Mouse (Mus musculus) thymus, postnatal 25 days (tissue): ENCODE results near the gene Mfrp.

Experiments used
- DNase-seq: peaks from one replicate; pipeline ENCODE4 v3.0.0; 2022

The Mfrp gene

DNA sequence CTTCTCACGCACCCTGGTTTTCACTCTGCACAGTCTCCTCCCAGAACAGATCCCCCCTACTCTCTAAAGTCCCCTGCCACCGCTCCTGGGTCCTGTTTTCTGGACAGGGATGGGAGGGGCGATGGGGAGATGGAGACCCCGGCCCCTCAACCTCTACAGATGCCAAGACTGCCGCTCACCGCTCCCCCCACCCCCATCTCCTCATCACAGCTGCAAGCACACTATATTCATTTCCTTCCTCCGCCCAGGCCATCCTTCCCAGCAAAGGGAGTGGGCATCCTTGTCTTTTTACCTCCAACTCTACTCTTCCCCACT lies 29.7 kb downstream of the Mfrp start:
- DNase-seq, result no peak

DNA sequence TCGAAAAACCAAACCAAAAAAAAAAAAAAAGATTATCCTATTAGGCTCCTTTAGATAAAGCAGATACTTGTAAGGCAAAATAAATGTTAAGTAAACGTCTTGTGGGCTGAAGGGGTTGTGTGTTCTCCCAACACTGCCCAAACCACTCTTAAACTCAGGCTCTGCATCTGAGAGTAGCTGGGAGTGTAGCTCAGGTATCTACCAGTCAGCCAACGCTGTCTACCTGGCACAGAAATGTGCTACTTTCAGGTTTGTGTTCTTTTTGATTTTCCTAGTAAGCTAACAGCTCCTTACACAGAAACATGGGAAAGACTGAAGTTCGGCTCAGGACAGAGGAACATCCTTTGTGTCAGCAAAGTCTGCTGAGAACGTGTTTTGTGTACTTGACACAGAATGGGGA lies 30.7 kb downstream of the Mfrp start:
- DNase-seq, result no peak

DNA sequence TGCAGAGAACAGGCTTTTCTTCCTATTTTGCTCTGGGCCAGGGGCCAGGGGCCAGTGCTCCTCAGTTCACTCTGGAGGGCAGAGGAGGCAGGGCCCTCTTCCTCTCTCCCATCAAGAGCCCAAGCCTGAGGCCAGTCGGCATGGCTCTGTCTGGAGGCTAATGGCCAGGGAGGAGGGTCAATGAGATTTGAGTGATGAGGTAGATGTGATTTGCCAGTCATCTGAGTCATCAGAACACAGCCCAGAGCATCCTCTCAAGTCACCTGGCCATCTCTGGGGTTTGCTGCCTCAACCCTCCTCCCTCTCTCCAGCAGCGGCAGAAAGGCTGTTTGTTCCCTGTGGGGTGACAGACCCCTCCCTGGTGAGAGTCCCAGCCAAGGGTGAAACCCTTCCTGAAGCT lies 31.8 kb downstream of the Mfrp start:
- no peak for DNase-seq

DNA sequence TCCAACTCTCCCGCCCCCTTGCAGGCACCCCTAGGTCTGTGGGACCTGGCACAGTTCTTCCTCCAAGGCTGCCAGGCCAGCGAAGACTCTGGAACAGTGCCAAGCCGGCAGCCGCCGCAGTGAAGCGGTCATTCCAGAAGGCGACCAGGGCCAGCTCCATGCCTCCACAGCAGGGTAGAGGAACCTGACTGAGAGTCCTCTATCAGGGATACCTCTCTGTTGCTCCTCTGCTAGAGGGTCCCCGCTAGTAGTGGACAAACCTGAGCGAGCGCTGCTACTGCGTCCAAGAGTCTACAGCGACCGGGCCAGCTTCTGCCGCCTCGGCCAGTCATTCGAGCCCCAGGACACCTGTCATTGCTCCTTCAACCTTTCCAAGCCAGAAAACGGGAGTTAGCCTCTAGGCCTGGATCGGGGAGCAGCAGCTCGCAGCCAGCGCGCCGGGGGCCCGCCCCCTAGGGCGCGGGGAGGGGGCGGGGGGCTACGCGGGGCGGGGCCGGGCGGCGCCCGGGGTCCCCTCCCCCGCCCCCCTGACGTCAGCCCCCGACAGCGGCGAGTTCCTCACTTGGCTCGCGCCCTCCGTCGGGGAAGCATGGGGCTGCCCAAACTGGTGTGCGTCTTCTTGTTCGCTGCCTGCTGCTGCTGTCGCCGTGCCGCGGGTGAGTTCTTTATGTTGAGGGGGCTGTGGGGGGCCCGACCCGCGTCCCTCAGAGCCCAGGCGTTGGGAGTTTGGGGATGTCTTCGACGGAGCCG lies 32.7 kb downstream of the Mfrp start, which contains the start of gene Mcam:
Gene Mcam, plus strand, starts transcription at position 369 of the 750 bp plus-strand sequence.
- peak; percentile 58 for DNase-seq

DNA sequence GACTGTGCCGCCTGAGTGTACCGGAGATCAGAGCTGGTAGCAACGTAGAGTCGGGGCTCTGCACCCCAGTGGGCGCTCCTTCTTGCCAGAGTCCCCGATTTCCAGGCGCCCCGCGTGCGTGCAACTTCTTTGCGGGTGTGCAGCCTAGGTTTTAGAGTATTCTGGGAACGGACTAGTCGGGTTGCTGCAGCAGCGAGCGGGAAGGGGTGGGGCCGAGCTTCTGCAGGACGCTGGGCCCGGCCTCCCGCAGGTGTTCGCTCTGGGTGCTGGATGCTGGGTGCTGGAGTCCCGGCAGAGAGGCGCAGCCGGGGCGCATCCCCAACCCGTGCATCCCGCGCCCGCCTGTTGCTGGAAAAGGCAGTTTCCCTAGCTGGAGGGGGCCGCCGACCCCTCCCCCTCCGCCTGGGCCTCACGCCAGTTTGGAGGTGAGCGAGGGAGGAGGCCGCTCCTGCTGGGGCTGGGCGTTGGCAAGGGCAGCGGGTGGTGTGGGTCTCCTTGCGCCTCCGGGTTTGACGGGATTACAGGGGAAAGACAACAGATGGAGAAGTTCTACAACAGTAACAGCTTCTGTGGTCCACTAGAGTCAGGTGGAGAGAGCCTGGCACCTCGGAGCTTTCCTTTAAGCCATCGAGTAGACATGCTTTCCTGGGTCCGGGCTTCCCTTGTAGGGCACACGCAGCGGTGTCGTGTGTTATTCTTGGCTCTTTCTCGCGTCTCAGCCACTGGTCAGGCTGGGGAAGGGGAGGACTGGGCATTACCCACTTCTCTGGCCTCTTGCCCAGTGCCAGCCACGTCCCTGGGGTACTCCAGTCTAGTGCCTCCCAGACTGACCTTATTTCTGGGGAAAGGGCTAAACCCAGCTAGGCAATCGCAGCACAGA lies 33.6 kb downstream of the Mfrp start:
- DNase-seq, result peak; percentile 61

DNA sequence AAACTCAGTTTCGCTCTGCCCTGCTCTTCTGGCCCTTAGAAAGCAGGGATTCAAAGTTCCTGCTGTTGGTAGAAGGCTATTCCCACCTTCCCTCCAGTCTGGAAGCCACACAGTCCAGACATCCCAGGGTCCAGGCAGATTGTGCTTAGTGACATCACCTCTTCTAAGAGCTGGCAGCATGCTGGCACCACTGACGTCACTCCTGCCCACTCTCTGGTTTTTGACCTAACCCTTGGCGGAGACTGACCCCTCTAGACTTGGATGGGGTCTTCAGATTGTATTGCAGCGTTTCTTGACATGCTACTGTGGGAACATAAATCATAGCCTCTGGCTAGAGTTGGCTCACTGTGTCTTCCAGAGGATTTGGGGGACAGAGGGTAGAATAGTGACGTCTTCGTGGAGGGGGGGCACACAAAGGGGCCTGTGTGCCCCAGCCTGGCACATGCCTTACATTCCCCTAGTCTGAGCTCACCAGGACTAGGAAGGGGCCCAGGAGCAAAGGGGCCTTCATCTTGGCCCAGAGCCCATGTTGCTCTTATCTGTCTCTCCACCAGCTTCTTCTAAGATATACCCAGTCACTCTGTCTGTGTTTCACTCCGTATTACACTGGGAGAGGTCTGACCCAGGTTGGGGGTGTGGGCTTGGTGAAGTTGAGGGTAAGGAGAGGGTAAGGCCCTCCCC lies 34.3 kb downstream of the Mfrp start:
- no peak for DNase-seq

DNA sequence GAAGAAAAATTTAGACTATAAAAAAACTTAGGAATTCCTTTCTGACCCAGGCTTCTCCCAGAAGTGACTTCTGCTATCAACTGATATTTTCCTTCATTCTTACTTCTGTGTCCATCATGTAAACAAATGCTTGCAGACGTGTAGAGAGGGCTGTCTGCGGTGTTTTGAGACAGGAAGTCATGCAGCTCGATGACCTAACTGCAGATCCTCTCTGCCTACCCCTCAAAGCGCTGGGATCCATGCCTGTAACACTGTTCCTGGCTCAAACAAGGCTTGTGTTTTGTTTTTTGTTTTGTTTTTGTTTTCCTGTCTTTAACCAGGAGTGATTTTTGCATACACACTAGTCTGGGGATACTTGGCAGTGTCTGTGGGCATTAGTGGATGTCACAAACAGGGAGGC lies 36.3 kb downstream of the Mfrp start:
- DNase-seq, result no peak

DNA sequence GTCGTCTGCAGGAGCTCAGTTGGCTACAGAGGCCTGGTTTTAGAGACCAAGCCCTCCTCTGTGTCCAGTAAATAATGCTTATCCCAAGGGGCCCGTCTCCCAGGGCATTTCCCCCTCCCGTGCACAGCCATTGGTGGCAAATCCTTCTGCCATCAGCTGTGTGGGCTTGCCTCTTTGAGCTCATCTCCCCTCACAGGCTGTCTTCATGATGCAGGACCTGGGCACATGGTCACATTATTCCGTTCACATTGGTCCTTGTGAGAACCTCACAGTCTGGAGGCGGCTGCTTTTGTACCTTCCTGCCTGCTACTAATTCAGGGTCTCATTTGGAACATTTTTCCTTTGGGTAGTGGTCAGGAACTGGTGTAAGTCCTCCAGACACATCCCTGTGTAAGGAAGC lies 40.4 kb downstream of the Mfrp start:
- DNase-seq, result no peak

DNA sequence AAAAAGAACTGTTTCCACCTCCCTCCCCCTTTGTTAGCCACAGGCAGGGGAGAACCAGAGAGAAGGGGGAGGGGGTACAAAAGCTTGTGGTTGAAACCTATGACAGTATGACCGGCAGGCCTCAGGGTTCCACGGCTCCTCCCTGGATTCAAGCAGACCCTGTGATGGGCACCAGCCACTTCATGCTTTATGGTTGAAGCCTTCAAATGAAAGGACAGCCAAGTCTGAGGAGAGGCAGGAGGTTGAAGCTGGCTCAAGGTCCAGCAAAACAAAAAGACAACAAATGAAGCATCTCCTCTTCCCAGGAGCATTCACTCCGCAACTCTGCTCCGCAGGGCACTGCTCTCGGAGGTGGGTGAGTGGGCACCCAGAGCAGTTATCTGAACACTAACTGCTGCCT lies 41.9 kb downstream of the Mfrp start:
- DNase-seq, result no peak

DNA sequence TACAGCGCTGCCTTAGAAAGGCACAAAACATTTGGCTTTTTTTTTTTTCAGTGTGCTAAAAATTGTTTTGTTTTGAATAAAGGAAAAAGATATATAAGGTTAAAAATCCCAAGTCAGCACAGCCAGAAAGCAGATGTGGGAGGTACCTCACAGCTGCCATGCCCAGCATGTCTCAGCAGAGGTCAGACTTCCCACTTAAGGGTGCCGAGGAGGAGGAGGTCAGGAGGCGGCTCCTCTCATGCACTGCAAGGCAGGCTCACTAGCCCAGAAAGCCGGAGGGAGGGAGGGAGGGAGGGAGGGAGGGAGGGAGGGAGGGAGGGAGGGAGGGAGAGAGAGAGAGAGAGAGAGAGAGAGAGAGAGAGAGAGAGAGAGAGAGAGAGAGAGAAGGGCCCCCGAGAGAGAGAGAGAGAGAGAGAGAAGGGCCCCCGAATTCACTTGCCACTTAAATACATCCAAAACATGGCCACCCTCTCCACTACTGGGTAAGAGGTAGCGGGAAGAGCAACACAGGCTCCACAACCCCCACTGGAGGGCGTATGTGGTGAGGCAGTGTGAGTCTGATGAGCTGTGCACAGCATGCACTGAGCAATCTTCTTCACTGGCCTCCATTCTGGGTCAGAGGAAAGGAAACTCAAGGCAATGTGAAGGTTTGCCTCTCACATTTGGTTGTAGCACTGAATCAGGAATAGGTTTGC lies 42.6 kb downstream of the Mfrp start:
- no peak for DNase-seq

DNA sequence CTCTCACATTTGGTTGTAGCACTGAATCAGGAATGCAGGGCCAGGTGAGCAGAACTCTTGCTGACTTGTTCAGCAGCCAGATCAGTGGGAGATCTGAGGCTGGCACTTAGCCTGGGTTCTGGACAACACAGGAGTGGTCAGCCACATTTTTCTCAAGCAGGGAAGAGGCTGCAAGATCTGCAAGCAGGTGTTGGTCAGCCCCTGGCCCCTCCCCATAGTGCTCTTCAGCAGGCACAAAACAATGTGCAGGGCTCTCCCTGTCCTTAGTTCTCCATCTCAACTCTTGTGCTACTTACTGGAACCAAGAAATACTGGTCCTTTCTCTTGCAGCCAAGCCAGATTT lies 43.2 kb downstream of the Mfrp start:
- no peak for DNase-seq

DNA sequence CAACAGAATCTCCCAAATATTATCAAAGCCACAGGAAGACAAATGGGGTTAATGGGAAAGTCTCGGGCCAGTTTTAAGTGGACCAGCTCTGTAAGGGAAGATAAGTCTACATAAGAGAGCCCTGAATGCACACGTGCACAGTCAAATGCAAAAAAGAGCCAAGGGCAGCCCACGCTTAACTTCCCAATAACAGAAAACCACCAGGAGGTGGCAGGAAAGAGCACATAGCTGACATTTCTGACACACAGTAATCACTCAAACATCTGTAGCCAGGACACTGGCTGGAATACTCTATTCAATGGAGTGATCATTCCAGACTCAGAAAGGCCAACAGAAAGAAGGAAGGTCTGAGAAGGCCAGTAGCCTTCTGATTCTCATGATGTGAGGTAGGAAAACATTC lies 45.8 kb downstream of the Mfrp start:
- peak; percentile 32 for DNase-seq
